In genomic region chr3:119063214-119063613, GRCm38 (mm10) we compare ENCODE assay signal across 13 mouse cellular contexts.
DNase-seq lines count a peak whose midpoint lies in the region; ATAC-seq lines count a peak whose summit lies in the region.
"Had no signal": no experiment of that assay in that cellular context is flagged by ENCODE, and none has a peak within 500 bp of the region (broad histone marks: within the 10 kb centered on the region; RNA-seq: fewer than 3 reads in every experiment).

No protein-coding gene starts in this region.

- no peaks in the 10 kb centered on the region for H3K27me3 ChIP-seq in neural tube, embryonic 12.5 days (replicated peaks)
- H3K27me3 ChIP-seq in neural tube, embryonic 15.5 days (replicated peaks), result no peaks in the 10 kb centered on the region
- H3K27me3 ChIP-seq: heart, embryonic 15.5 days; limb, embryonic 13.5 days had no signal

- peak; percentile 91; the same call in 1 of the 2 replicates for ATAC-seq in cerebellum, adult (ENCODE audit: insufficient number of reproducible peaks, low FRiP score, low TSS enrichment)
- peak; percentile 33; the same call in 1 of the 2 replicates for ATAC-seq in neural tube, embryonic 12.5 days (ENCODE audit: low FRiP score, low read depth)
- ATAC-seq in neural tube, embryonic 15.5 days (ENCODE audit: low FRiP score), result no peak

- no peak overlapping the region for H3K27ac ChIP-seq in neural tube, embryonic 12.5 days
- no peak overlapping the region for H3K27ac ChIP-seq in neural tube, embryonic 15.5 days (replicated peaks)
- H3K27ac ChIP-seq: heart, embryonic 15.5 days; limb, embryonic 13.5 days had no signal

- H3K4me1 ChIP-seq in neural tube, embryonic 12.5 days, result no peaks in the 10 kb centered on the region
- H3K4me1 ChIP-seq in neural tube, embryonic 15.5 days, result 0 out of 2 replicates have a peak, but pooled peaks cover 5% of the 10 kb centered on the region
- H3K4me1 ChIP-seq: heart, embryonic 15.5 days; limb, embryonic 13.5 days had no signal

- 40% methylated on average over 4 of the region's 4 CpGs for WGBS in neural tube, embryonic 12.5 days
- 19% methylated on average over 4 of the region's 4 CpGs for WGBS in neural tube, embryonic 15.5 days

- intact Hi-C loops in heart, postnatal 14 days (cut with DNase I), result no loop called here

- no peak for DNase-seq in cerebellum, adult 11 months
- peak; percentile 11 for DNase-seq in layer of hippocampus, adult 9-11 months
- DNase-seq in right cerebral cortex, postnatal 10 days (ENCODE audit: low spot score in 2 of 2), result no peak
- DNase-seq in heart, postnatal 14 days, result no peak
- DNase-seq in right cerebral cortex, postnatal 36 days (ENCODE audit: low spot score in 2 of 2), result no peak
- DNase-seq: gastrocnemius, postnatal 25 days; kidney, adult 11 months had no signal

- no peaks in the 10 kb centered on the region for H3K9me3 ChIP-seq in neural tube, embryonic 12.5 days
- H3K9me3 ChIP-seq in neural tube, embryonic 15.5 days (replicated peaks), result no peaks in the 10 kb centered on the region
- H3K9me3 ChIP-seq: heart, embryonic 15.5 days; limb, embryonic 13.5 days had no signal

- H3K4me2 ChIP-seq in neural tube, embryonic 12.5 days (replicated peaks), result no peak overlapping the region
- no peak overlapping the region for H3K4me2 ChIP-seq in neural tube, embryonic 15.5 days
- H3K4me2 ChIP-seq: heart, embryonic 15.5 days; limb, embryonic 13.5 days had no signal

- H3K9ac ChIP-seq in neural tube, embryonic 12.5 days, result no peak overlapping the region
- H3K9ac ChIP-seq in neural tube, embryonic 15.5 days (replicated peaks), result no peak overlapping the region
- H3K9ac ChIP-seq: heart, embryonic 15.5 days; limb, embryonic 13.5 days had no signal

- H3K4me3 ChIP-seq in neural tube, embryonic 12.5 days, result no peak overlapping the region
- H3K4me3 ChIP-seq in neural tube, embryonic 15.5 days (replicated peaks), result no peak overlapping the region
- H3K4me3 ChIP-seq: heart, embryonic 15.5 days; limb, embryonic 13.5 days; myocyte had no signal

- H3K36me3 ChIP-seq in neural tube, embryonic 12.5 days, result no peaks in the 10 kb centered on the region
- no peaks in the 10 kb centered on the region for H3K36me3 ChIP-seq in neural tube, embryonic 15.5 days
- H3K36me3 ChIP-seq: heart, embryonic 15.5 days; limb, embryonic 13.5 days had no signal
